17 mouse cellular contexts compared by ENCODE assay signal in the genomic region with DNA sequence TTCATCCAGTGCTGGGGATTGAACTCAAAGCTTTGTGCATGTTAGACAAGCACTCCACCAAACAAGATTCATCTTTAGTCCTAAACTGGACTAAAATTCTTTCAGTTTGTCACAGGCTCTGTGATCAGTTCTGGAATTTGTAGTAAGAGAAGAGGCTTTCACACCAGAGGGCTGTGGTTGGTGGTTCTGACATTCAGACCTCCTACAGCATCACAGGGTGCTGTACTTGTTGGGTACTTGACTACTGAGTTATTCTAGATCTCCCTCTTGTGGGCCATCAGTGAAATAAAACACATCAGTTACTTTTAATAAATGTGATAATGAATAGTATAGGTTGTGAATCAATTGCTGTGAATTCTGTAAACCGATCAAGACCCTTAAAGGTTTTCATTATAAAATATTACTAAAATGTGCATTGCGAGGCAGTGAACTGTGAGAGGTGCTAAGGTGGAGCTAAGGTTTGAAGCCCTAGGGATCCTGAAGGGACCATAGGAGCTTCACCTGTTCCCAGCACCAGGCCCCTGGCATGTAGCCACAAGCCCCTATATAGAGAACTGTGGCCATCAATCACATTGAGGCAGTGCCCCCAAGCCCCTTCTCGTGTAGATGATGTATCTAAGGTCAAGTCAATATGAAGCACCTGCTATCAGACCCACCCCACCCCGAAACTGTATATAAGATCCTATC. TPM values are rescaled to one million over a fixed set of nuclear protein-coding genes. Genes with fewer than 3 reads are reported as not detected.
DNase-seq lines count a peak whose midpoint lies in the region; ATAC-seq and TF ChIP-seq lines count a peak whose summit lies in the region.
"Had no signal": no experiment of that assay in that cellular context is flagged by ENCODE, and none has a peak within 500 bp of the region (broad histone marks: within the 10 kb centered on the region; RNA-seq: fewer than 3 reads in every experiment).

No protein-coding gene starts in this region.

- no peak for TF ChIP-seq POLR2A in liver, adult 2 months (IDR thresholded peaks at IDR 0.05; ENCODE audit: extremely low read depth, insufficient read depth, low read length)
- TF ChIP-seq POLR2A in MEL (IDR thresholded peaks at IDR 0.05; ENCODE audit: control insufficient read depth in 1 of 2, insufficient read depth in 1 of 2, low read depth in 1 of 2, low read length in 2 of 2, poor library complexity in 1 of 2): no peak

- ATAC-seq in heart, postnatal 0 days (ENCODE audit: insufficient read depth, low read depth): no peak
- peak; percentile 56; the same call in 1 of the 2 replicates for ATAC-seq in common myeloid progenitor, adult 5-6 weeks (replicated peaks; ENCODE audit: low read depth, poor library complexity, severe bottlenecking)

- no peak overlapping the region for H3K4me2 ChIP-seq in heart, postnatal 0 days (ENCODE audit: low read depth, low read length)
- H3K4me2 ChIP-seq: hindbrain, embryonic 15.5 days; stomach, embryonic 15.5 days had no signal

- no peak overlapping the region for H3K4me3 ChIP-seq in heart, postnatal 0 days (ENCODE audit: low read depth, low read length)
- no peak overlapping the region for H3K4me3 ChIP-seq in liver, adult 2 months (ENCODE audit: insufficient read depth, low read depth, low read length)
- no peak overlapping the region for H3K4me3 ChIP-seq in MEL (ENCODE audit: control insufficient read depth in 1 of 2, insufficient read depth in 1 of 2, low read depth in 2 of 2, low read length in 2 of 2)
- H3K4me3 ChIP-seq: erythroblast, embryonic 14.5 days; hindbrain, embryonic 15.5 days; stomach, embryonic 15.5 days had no signal

- no peaks in the 10 kb centered on the region for H3K4me1 ChIP-seq in heart, postnatal 0 days (ENCODE audit: control insufficient read depth, insufficient read depth)
- peaks cover 13% of the 10 kb centered on the region for H3K4me1 ChIP-seq in liver, adult 2 months (ENCODE audit: control insufficient read depth, insufficient read depth, low read length)
- H3K4me1 ChIP-seq in MEL (ENCODE audit: control insufficient read depth in 1 of 2, insufficient read depth in 2 of 2, low read length in 2 of 2): no peaks in the 10 kb centered on the region
- H3K4me1 ChIP-seq: hindbrain, embryonic 15.5 days; stomach, embryonic 15.5 days had no signal

- H3K36me3 ChIP-seq in heart, postnatal 0 days (replicated peaks; ENCODE audit: control insufficient read depth, insufficient read depth, low read length): no peaks in the 10 kb centered on the region
- H3K36me3 ChIP-seq in liver, adult 2 months (ENCODE audit: control insufficient read depth, insufficient read depth, low read length): no peaks in the 10 kb centered on the region
- H3K36me3 ChIP-seq in MEL (ENCODE audit: control insufficient read depth in 1 of 2, insufficient read depth in 2 of 2, low read length in 2 of 2): no peaks in the 10 kb centered on the region
- H3K36me3 ChIP-seq: G1E; hindbrain, embryonic 15.5 days; stomach, embryonic 15.5 days had no signal

- H3K79me2 ChIP-seq in liver, adult 2 months (ENCODE audit: control insufficient read depth, insufficient read depth, low read length): no peaks in the 10 kb centered on the region
- H3K79me2 ChIP-seq in MEL (ENCODE audit: control insufficient read depth, insufficient read depth, low read length, poor library complexity): no peaks in the 10 kb centered on the region

- peak; percentile 47 for TF ChIP-seq RAD21 in MEL (IDR thresholded peaks at IDR 0.05; ENCODE audit: low read depth, low read length)

- intact Hi-C loops in gastrocnemius, postnatal 36 days (cut with DNase I): no loop called here

- no peak overlapping the region for H3K9ac ChIP-seq in heart, postnatal 0 days (replicated peaks; ENCODE audit: low read depth, low read length)
- H3K9ac ChIP-seq in liver, adult 2 months (ENCODE audit: low read depth, low read length): no peak overlapping the region
- H3K9ac ChIP-seq in MEL (ENCODE audit: control insufficient read depth, low read depth, low read length, poor library complexity, severe bottlenecking): no peak overlapping the region
- H3K9ac ChIP-seq: hindbrain, embryonic 15.5 days; stomach, embryonic 15.5 days had no signal

- TF ChIP-seq CTCF in heart, postnatal 0 days (IDR thresholded peaks at IDR 0.05; ENCODE audit: low read depth): peak; percentile 35
- no peak for TF ChIP-seq CTCF in liver, adult 2 months (IDR thresholded peaks at IDR 0.05; ENCODE audit: low read depth, low read length)
- TF ChIP-seq CTCF in MEL (IDR thresholded peaks at IDR 0.05 in 2 of 3, conservative IDR thresholded peaks at IDR 0.05 in 1 of 3; ENCODE audit: control insufficient read depth in 1 of 3, insufficient read depth in 1 of 3, low read depth in 2 of 3, low read length in 3 of 3, poor library complexity in 1 of 3, severe bottlenecking in 1 of 3): peak in 1 of 3 experiments; percentile 37; a peak in 2 of 6 replicates

- peak; percentile 27 for DNase-seq in heart, postnatal 0 days (ENCODE audit: low spot score)
- DNase-seq in heart, adult 8-10 months (ENCODE audit: low spot score): no peak
- DNase-seq in liver, adult 2 months (ENCODE audit: extremely low read depth, low read depth, low spot score): peak; percentile 64
- DNase-seq in liver (no peak), MEL (ENCODE audit: low read depth, low spot score) (peak; percentile 21)
- DNase-seq in gastrocnemius, postnatal 36 days: no peak
- DNase-seq: embryo, embryonic 11 days had no signal

- TF ChIP-seq EP300 in heart, postnatal 0 days (IDR thresholded peaks at IDR 0.05; ENCODE audit: low read depth): no peak
- no peak for TF ChIP-seq EP300 in MEL (IDR thresholded peaks at IDR 0.05; ENCODE audit: low read depth in 1 of 2, low read length in 2 of 2)

- H3K27ac ChIP-seq in heart, postnatal 0 days (ENCODE audit: low read depth): no peak overlapping the region
- no peak overlapping the region; the same call in 1 of the 2 replicates for H3K27ac ChIP-seq in liver, adult 2 months (replicated peaks; ENCODE audit: insufficient read depth, low read depth, low read length)
- H3K27ac ChIP-seq in MEL (ENCODE audit: control insufficient read depth, low read depth, low read length): no peak overlapping the region
- H3K27ac ChIP-seq: hindbrain, embryonic 15.5 days; stomach, embryonic 15.5 days had no signal

- H3K27me3 ChIP-seq in heart, postnatal 0 days (ENCODE audit: control insufficient read depth, insufficient read depth, low read length): no peaks in the 10 kb centered on the region
- H3K27me3 ChIP-seq in liver, adult 2 months (ENCODE audit: control insufficient read depth, insufficient read depth, low read length): no peaks in the 10 kb centered on the region
- H3K27me3 ChIP-seq in MEL (ENCODE audit: control insufficient read depth in 1 of 2, insufficient read depth in 2 of 2, low read length in 2 of 2): peaks cover 0 to 2% of the 10 kb centered on the region in 2 experiments; a peak in 3 of 4 replicates
- H3K27me3 ChIP-seq: hindbrain, embryonic 15.5 days; stomach, embryonic 15.5 days had no signal

- WGBS in heart, postnatal 0 days: 79% methylated on average over 4 of the region's 4 CpGs
- 78% methylated on average over 4 of the region's 4 CpGs for WGBS in liver, adult 2 months

- no peaks in the 10 kb centered on the region for H3K9me3 ChIP-seq in heart, postnatal 0 days (replicated peaks; ENCODE audit: control insufficient read depth, low read length)
- H3K9me3 ChIP-seq in MEL (replicated peaks; ENCODE audit: insufficient read depth, low read length): no peaks in the 10 kb centered on the region
- H3K9me3 ChIP-seq: G1E; hindbrain, embryonic 15.5 days; stomach, embryonic 15.5 days had no signal

TF ChIP-seq in MEL, 35 proteins besides CTCF, POLR2A, EP300 and RAD21:
- TF ChIP-seq SMC3 (IDR thresholded peaks at IDR 0.05; ENCODE audit: low read depth, low read length) (peak; percentile 41; the same call in 1 of the 2 replicates), MAZ (IDR thresholded peaks at IDR 0.05; ENCODE audit: low read depth, low read length) (no peak)

RNA-seq across cellular contexts. Expression of a gene that starts 16.0 kb away (rescaled TPM):
- not detected in 2 replicates for total RNA-seq in heart, postnatal 0 days (2014; rRNA removed; ENCODE audit: low replicate concordance)
- not detected in 2 replicates for polyA plus RNA-seq in heart, postnatal 0 days (2015; fragmentation: Nextera tagmentation; extraction: Ambion mirVana)
- not detected for total RNA-seq in heart, adult 8-10 months (2022)
- total RNA-seq in liver, adult 2 months (2014; rRNA removed): not detected in 2 replicates
- polyA plus RNA-seq in liver, adult 2 months (2012; rRNA removed): not detected in 2 replicates
- total RNA-seq in MEL (2012; rRNA removed): not detected in 2 replicates
- not detected for polyA plus RNA-seq in MEL (2012; ENCODE audit: insufficient read depth in 1 of 2, insufficient read length in 2 of 2, low read depth in 1 of 2, low replicate concordance in 2 of 2, missing spikeins in 1 of 2)
- total RNA-seq in common myeloid progenitor, adult 5-6 weeks (2017): not detected in 2 replicates
- not detected for total RNA-seq in gastrocnemius, postnatal 36 days (2021)
- total RNA-seq: G1E; left cerebral cortex, postnatal 25 days; monocyte, adult 5-6 weeks had no signal
- polyA plus RNA-seq: erythroblast, embryonic 14.5 days; G1E; heart, embryonic 14.5 days; hindbrain, embryonic 15.5 days; kidney, embryonic 16.5 days; lung, embryonic 16.5 days; stomach, embryonic 15.5 days had no signal

RNA-seq across cellular contexts. Expression of a gene that starts 56.5 kb away (rescaled TPM):
- total RNA-seq in heart, postnatal 0 days (2014; rRNA removed; ENCODE audit: low replicate concordance): 28.4 and 31.5 TPM in 2 replicates
- 28.3 and 28.6 TPM in 2 replicates for polyA plus RNA-seq in heart, postnatal 0 days (2015; fragmentation: Nextera tagmentation; extraction: Ambion mirVana)
- 10 to 100 TPM; 19.5 to 21.8 (median 19.8) TPM for total RNA-seq in heart, adult 8-10 months (2022)
- 13.4 and 16.2 TPM in 2 replicates for total RNA-seq in liver, adult 2 months (2014; rRNA removed)
- polyA plus RNA-seq in liver, adult 2 months (2012; rRNA removed): 7.0 and 8.5 TPM in 2 replicates
- total RNA-seq in MEL (2012; rRNA removed): 8.8 and 12.6 TPM in 2 replicates
- 10 to 100 TPM in 1 of 2 experiments, not detected in 1; 13.6 TPM for polyA plus RNA-seq in MEL (2012; ENCODE audit: insufficient read depth in 1 of 2, insufficient read length in 2 of 2, low read depth in 1 of 2, low replicate concordance in 2 of 2, missing spikeins in 1 of 2)
- 14.7 and 21.3 TPM in 2 replicates for total RNA-seq in common myeloid progenitor, adult 5-6 weeks (2017)
- total RNA-seq in gastrocnemius, postnatal 36 days (2021): 10 to 100 TPM in 1 of 2 experiments, 1 to 10 TPM in 1; 9.6 to 10.8 TPM
- polyA plus RNA-seq: G1E had no signal

RNA-seq across cellular contexts. Expression of a gene that starts 57.7 kb away (rescaled TPM):
- total RNA-seq in heart, postnatal 0 days (2014; rRNA removed; ENCODE audit: low replicate concordance): not detected in 2 replicates
- polyA plus RNA-seq in heart, postnatal 0 days (2015; fragmentation: Nextera tagmentation; extraction: Ambion mirVana): 1.1 TPM in 1 of 2 replicates, not detected in the other
- total RNA-seq in heart, adult 8-10 months (2022): not detected
- total RNA-seq in liver, adult 2 months (2014; rRNA removed): not detected in 2 replicates
- not detected in 2 replicates for polyA plus RNA-seq in liver, adult 2 months (2012; rRNA removed)
- not detected in 2 replicates for total RNA-seq in MEL (2012; rRNA removed)
- not detected for polyA plus RNA-seq in MEL (2012; ENCODE audit: insufficient read depth in 1 of 2, insufficient read length in 2 of 2, low read depth in 1 of 2, low replicate concordance in 2 of 2, missing spikeins in 1 of 2)
- total RNA-seq in common myeloid progenitor, adult 5-6 weeks (2017): not detected in 2 replicates
- not detected for total RNA-seq in gastrocnemius, postnatal 36 days (2021)
- total RNA-seq: G1E; left cerebral cortex, postnatal 25 days; monocyte, adult 5-6 weeks had no signal
- polyA plus RNA-seq: erythroblast, embryonic 14.5 days; G1E; heart, embryonic 14.5 days; hindbrain, embryonic 15.5 days; kidney, embryonic 16.5 days; lung, embryonic 16.5 days; stomach, embryonic 15.5 days had no signal

Comparison
In these comparisons a context has a peak if more than half of its experiments do, and no peak if none do; other contexts are left out.
1. DNase-seq: peak in heart, postnatal 0 days (single experiment), liver, adult 2 months (single experiment) and MEL (single experiment); none in heart, adult 8-10 months (single experiment), liver (single experiment) and gastrocnemius, postnatal 36 days (0 of 2).